ENCODE assay signal across 10 mouse cellular contexts in genomic region chr14:44858868-44859613, GRCm38 (mm10). TPM values are rescaled to one million over a fixed set of nuclear protein-coding genes. Genes with fewer than 3 reads are reported as not detected.
DNase-seq lines count a peak whose midpoint lies in the region; ATAC-seq lines count a peak whose summit lies in the region.
"Had no signal": no experiment of that assay in that cellular context is flagged by ENCODE, and none has a peak within 500 bp of the region (broad histone marks: within the 10 kb centered on the region; RNA-seq: fewer than 3 reads in every experiment).

Ptgdr (minus strand) TSS chr14:44859375.

- peaks cover 13% of the 10 kb centered on the region for H3K27me3 ChIP-seq in lung, embryonic 16.5 days (ENCODE audit: control insufficient read depth, insufficient read depth, low read depth, low read length)
- peaks cover 29% of the 10 kb centered on the region for H3K27me3 ChIP-seq in embryonic facial prominence, embryonic 14.5 days (replicated peaks; ENCODE audit: control insufficient read depth, insufficient read depth, low read length)
- peaks cover 18% of the 10 kb centered on the region for H3K27me3 ChIP-seq in limb, embryonic 11.5 days (ENCODE audit: control insufficient read depth, insufficient read depth, low read length)
- H3K27me3 ChIP-seq in stomach, embryonic 14.5 days (ENCODE audit: control insufficient read depth, insufficient read depth, low read length) = 0 out of 2 replicates have a peak, but pooled peaks cover 4% of the 10 kb centered on the region

- no peaks in the 10 kb centered on the region for H3K36me3 ChIP-seq in lung, embryonic 16.5 days (ENCODE audit: control insufficient read depth, insufficient read depth, low read length)
- H3K36me3 ChIP-seq in embryonic facial prominence, embryonic 14.5 days (ENCODE audit: control insufficient read depth, insufficient read depth, low read length) = no peaks in the 10 kb centered on the region
- H3K36me3 ChIP-seq in limb, embryonic 11.5 days (ENCODE audit: control insufficient read depth, insufficient read depth, low read length) = no peaks in the 10 kb centered on the region
- H3K36me3 ChIP-seq in stomach, embryonic 14.5 days (ENCODE audit: control insufficient read depth, insufficient read depth, low read length) = no peaks in the 10 kb centered on the region

- DNase-seq in lung, postnatal 14 days = no peak
- no peak for DNase-seq in embryonic facial prominence, embryonic 14.5 days (ENCODE audit: low spot score)
- peak; percentile 47 for DNase-seq in limb, embryonic 11.5 days (ENCODE audit: low spot score)
- DNase-seq in spleen, adult 18-20 months = no peak
- no peak for DNase-seq in kidney, adult 9 months
- no peak for DNase-seq in adrenal gland, postnatal 4 days (ENCODE audit: low spot score in 2 of 2)
- DNase-seq: heart, adult 2 months had no signal

- no peak for ATAC-seq in lung, embryonic 16.5 days (ENCODE audit: low read depth)
- ATAC-seq in embryonic facial prominence, embryonic 14.5 days (ENCODE audit: low read depth) = peak; percentile 48; the same call in 1 of the 2 replicates
- ATAC-seq in limb, embryonic 11.5 days (ENCODE audit: insufficient number of reproducible peaks, low FRiP score, low TSS enrichment, low read depth) = peak; percentile 42; the same call in 1 of the 2 replicates
- peak; percentile 68 for ATAC-seq in stomach, embryonic 14.5 days (ENCODE audit: insufficient number of reproducible peaks, insufficient read depth, low FRiP score, low read depth)

- peak within 1 kb of the TSS; percentile 24 for H3K4me3 ChIP-seq in lung, embryonic 16.5 days (ENCODE audit: low read length)
- H3K4me3 ChIP-seq in embryonic facial prominence, embryonic 14.5 days (ENCODE audit: low read depth, low read length) = peak within 1 kb of the TSS; percentile 37
- peak within 1 kb of the TSS; percentile 26 for H3K4me3 ChIP-seq in limb, embryonic 11.5 days (ENCODE audit: low read depth, low read length)
- peak within 1 kb of the TSS; percentile 29 for H3K4me3 ChIP-seq in stomach, embryonic 14.5 days (ENCODE audit: low read depth, low read length)
- H3K4me3 ChIP-seq: heart, adult 2 months; myocyte had no signal

- no peak within 1 kb of the TSS for H3K27ac ChIP-seq in lung, embryonic 16.5 days (ENCODE audit: low read length)
- H3K27ac ChIP-seq in embryonic facial prominence, embryonic 14.5 days (replicated peaks; ENCODE audit: low read depth, low read length) = no peak within 1 kb of the TSS
- no peak within 1 kb of the TSS for H3K27ac ChIP-seq in limb, embryonic 11.5 days (replicated peaks; ENCODE audit: low read depth, low read length)
- 0 out of 2 replicates have a peak within 1 kb of the TSS, but pooled peaks have one; percentile 10 for H3K27ac ChIP-seq in stomach, embryonic 14.5 days (ENCODE audit: low read length)
- H3K27ac ChIP-seq: heart, adult 2 months had no signal

- H3K9me3 ChIP-seq in lung, embryonic 16.5 days (ENCODE audit: control insufficient read depth, low read length) = no peaks in the 10 kb centered on the region
- no peaks in the 10 kb centered on the region for H3K9me3 ChIP-seq in embryonic facial prominence, embryonic 14.5 days (ENCODE audit: control insufficient read depth, low read length)
- H3K9me3 ChIP-seq in limb, embryonic 11.5 days (ENCODE audit: control insufficient read depth, low read length) = no peaks in the 10 kb centered on the region
- H3K9me3 ChIP-seq in stomach, embryonic 14.5 days (ENCODE audit: control insufficient read depth, low read depth, low read length) = no peaks in the 10 kb centered on the region

- H3K4me1 ChIP-seq in lung, embryonic 16.5 days (replicated peaks; ENCODE audit: control insufficient read depth, insufficient read depth, low read length) = peaks cover 3% of the 10 kb centered on the region; the same call in 1 of the 2 replicates
- H3K4me1 ChIP-seq in embryonic facial prominence, embryonic 14.5 days (ENCODE audit: control insufficient read depth, insufficient read depth, low read length) = 0 out of 2 replicates have a peak, but pooled peaks cover 3% of the 10 kb centered on the region
- 0 out of 2 replicates have a peak, but pooled peaks cover 6% of the 10 kb centered on the region for H3K4me1 ChIP-seq in limb, embryonic 11.5 days (ENCODE audit: control insufficient read depth, insufficient read depth, low read length)
- H3K4me1 ChIP-seq in stomach, embryonic 14.5 days (ENCODE audit: control insufficient read depth, insufficient read depth, low read length) = 0 out of 2 replicates have a peak, but pooled peaks cover 4% of the 10 kb centered on the region

- WGBS in lung, embryonic 16.5 days = 2% methylated on average over 32 of the region's 32 CpGs
- 1% methylated on average over 32 of the region's 32 CpGs for WGBS in embryonic facial prominence, embryonic 14.5 days
- WGBS in limb, embryonic 11.5 days = under 1% methylated on average over 32 of the region's 32 CpGs
- 2% methylated on average over 32 of the region's 32 CpGs for WGBS in stomach, embryonic 14.5 days

- no peak within 1 kb of the TSS for H3K9ac ChIP-seq in lung, embryonic 16.5 days (ENCODE audit: low read length)
- H3K9ac ChIP-seq in embryonic facial prominence, embryonic 14.5 days (ENCODE audit: low read depth, low read length) = peak within 1 kb of the TSS; percentile 37
- H3K9ac ChIP-seq in limb, embryonic 11.5 days (ENCODE audit: low read length) = 0 out of 2 replicates have a peak within 1 kb of the TSS, but pooled peaks have one; percentile 14
- peak within 1 kb of the TSS; percentile 21; the same call in 1 of the 2 replicates for H3K9ac ChIP-seq in stomach, embryonic 14.5 days (replicated peaks; ENCODE audit: low read depth, low read length)

- peak within 1 kb of the TSS; percentile 25 for H3K4me2 ChIP-seq in lung, embryonic 16.5 days (ENCODE audit: low read depth, low read length)
- H3K4me2 ChIP-seq in embryonic facial prominence, embryonic 14.5 days (ENCODE audit: low read depth, low read length) = peak within 1 kb of the TSS; percentile 58
- H3K4me2 ChIP-seq in limb, embryonic 11.5 days (ENCODE audit: low read depth, severe bottlenecking) = peak within 1 kb of the TSS; percentile 58
- peak within 1 kb of the TSS; percentile 53 for H3K4me2 ChIP-seq in stomach, embryonic 14.5 days (replicated peaks; ENCODE audit: low read depth, low read length)

RNA-seq across cellular contexts. Expression of gene Ptgdr, which starts in this region (rescaled TPM):
- polyA plus RNA-seq in lung, embryonic 16.5 days (2015; fragmentation: Nextera tagmentation; extraction: Ambion mirVana) = 0.06 TPM in 1 of 2 replicates, not detected in the other
- 0.81 and 0.97 TPM in 2 replicates for polyA plus RNA-seq in embryonic facial prominence, embryonic 14.5 days (2014; fragmentation: Nextera tagmentation; extraction: Ambion mirVana)
- 0.07 TPM in 1 of 2 replicates, not detected in the other for polyA plus RNA-seq in limb, embryonic 11.5 days (2014; fragmentation: Nextera tagmentation; extraction: Ambion mirVana)
- 0.98 and 1.3 TPM in 2 replicates for polyA plus RNA-seq in stomach, embryonic 14.5 days (2014; fragmentation: Nextera tagmentation; extraction: Ambion mirVana)
- under 1 TPM in 1 of 2 experiments, not detected in 1; 0.08 TPM for total RNA-seq in adrenal gland, postnatal 4 days (2021)
- total RNA-seq: heart, adult 2 months had no signal
- polyA plus RNA-seq: heart, adult 2 months; myocyte had no signal

Comparison
In these comparisons a context has a peak if more than half of its experiments do, and no peak if none do; other contexts are left out.
1. Peak in ATAC-seq, H3K4me3 ChIP-seq, H3K9ac ChIP-seq and H3K4me2 ChIP-seq in embryonic facial prominence, embryonic 14.5 days; RNA of the gene not detected or under 1 TPM.
2. Peak in DNase-seq, ATAC-seq, H3K4me3 ChIP-seq, H3K9ac ChIP-seq and H3K4me2 ChIP-seq in limb, embryonic 11.5 days; RNA of the gene not detected or under 1 TPM.